Mouse (Mus musculus) retina, embryonic 14.5 days (tissue): ENCODE data around the gene Ahcyl1.
"Not testable (repeated sequence)": the region's sequence is repeated elsewhere in the genome, so short reads cannot be mapped to it uniquely, and the experiment has no call there.

Experiments used
- DNase-seq: peaks from one replicate; pipeline ENCODE4 v3.0.0-alpha.2; 2015; ENCODE audit warnings: low spot score

Ahcyl1 gene

GRCm38 (mm10) chr3:107695948-107696881, at the start of gene Ahcyl1:
TSS of gene Ahcyl1 (minus strand) at chr3:107696560.
- DNase-seq, result peak; percentile 99

GRCm38 (mm10) chr3:107746026-107746425, 49.7 kb upstream of the Ahcyl1 start:
- DNase-seq, result no peak

DNA sequence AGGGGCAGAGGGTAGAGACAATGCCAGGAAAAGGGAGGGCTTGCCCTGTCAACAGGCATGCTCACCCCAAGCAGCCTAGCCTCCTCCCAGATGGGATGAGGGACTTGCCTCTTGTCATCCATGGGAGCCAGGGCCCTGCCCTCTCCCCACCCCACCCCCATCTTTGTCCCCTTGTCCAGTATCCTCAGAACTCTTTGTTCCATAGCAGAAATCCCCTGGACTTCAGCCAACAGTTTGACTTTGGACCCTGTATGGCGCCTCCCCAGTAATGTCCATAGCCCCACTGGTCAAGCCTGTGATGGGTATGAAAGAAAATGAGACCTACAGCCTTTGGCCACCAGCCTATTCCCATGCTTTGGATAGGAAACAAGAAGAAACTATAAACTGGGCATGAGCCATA, 47.3 kb upstream of the Ahcyl1 start:
- DNase-seq, result no peak

DNA sequence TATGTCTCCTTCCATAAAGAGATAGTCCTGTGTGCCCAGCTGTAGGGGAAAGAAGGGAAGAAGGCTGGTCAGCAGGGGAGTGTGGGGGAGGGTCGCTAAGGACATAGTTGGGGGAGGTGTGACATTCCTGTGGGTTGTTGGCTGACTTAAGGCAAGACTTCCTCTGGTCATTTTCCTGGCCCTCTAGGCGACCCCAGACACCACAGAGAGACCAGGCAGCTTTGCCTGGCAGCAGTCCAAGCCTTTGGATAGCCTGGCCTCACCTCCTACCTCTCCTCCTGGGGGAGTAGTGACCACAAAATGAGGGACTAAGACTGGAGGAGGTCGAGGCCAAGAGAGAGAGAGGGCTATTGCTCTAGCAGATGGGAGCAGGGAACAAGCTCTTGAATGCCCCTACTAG, 46.7 kb upstream of the Ahcyl1 start:
- no peak for DNase-seq

GRCm38 (mm10) chr3:107742071-107742710, 45.8 kb upstream of the Ahcyl1 start:
- no peak for DNase-seq

- peak; percentile 3 for DNase-seq
Measured at GRCm38 (mm10) chr3:107741387-107741786, 45.0 kb upstream of the Ahcyl1 start.

DNA sequence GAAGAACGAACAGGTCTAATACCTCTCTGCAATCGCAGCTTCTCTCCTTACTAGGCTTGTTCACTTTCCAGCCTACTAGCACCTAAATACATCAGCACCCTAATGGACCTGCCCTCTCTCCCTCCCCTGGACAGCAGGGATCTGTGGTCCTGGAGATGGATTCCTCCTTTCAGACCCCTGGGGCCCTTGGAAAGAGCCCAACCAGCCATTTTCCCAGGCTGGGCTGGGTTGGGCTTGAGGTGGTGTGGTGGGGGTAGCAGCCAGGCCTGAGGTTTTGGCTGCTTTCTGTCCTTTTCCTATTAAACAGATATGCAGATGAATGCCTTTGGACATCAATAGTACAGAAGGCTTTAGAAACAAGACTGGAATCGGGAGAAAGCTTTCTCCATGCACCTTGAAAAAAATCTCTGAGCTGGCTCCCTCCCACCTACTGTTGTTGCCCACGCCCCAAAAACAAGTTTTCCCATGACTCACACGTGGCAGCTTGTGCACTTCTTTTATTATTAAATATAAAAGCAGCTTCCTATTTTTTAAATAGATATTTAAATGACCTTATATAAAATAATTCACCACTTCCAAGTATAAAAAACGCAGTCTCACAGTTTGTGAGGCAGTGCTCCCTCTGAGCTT, 44.3 kb upstream of the Ahcyl1 start:
- peak; percentile 89 for DNase-seq

DNA sequence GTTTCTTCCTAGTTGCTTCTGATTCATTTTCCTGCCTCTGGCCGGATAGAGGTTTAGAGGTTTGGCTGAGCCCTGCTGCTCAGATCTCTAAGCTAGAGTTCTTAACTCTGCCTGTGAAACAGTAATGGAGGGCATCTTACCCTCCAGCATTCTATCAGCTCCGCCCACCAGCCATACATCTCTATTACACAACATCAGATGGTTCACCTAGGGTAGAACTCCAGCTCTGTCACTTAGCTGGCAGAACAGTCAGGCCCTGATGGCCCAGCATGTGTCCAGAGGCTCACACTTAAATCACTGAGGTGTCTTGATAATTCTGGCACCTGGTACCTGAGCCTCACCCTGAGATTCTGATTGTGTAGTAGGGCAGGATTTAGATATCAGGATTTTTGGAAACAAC, 43.6 kb upstream of the Ahcyl1 start:
- DNase-seq, result peak; percentile 14

DNA sequence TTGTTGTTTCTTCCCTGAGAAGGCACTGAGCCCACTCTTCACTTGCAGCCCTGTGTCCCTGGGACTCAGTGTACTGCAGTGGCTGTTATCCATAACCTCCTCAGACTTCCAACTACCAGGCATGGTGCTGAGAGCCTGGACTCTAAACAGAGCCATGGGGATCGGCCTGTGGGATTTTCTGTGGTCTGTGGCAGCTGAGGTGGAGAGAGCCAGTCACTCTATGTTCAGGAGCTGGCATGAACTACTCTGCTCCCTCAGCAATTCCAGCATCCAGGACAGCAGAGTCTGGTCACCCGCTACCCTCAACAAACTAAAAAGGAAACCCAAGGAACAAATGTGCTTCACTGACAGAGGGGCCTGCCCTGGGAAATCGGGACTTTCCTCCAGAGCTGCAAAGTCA, 43.1 kb upstream of the Ahcyl1 start:
- DNase-seq, result no peak

GRCm38 (mm10) chr3:107738620-107739019, 42.3 kb upstream of the Ahcyl1 start:
- DNase-seq, result peak; percentile 8

DNA sequence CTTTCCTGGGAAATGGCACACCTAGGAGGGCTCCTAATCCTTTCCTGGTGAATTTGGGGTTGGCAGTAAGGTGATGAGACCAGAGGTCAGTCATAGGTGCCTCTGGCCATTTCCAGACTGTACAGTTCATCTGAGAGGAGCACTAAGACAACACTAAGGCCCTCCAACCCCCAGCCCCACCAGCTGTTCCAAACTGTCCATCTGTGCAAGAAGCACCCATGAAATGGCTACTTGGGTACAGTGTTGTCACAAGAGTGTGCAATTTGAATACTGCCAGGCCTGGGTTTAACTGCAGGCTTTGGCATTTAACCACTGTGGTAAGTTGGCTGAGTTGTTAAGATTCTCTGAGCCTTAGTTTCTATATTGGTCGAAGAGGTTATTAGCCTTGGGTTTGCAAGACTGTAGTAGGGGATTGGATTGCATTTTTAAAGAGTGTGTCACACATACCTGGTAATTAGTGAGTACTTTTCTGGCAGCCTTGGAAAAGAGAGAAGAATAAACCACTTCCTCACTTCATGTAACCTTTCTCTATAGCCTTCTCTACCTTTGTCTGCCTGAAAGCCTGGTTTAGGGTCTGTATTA, 41.3 kb upstream of the Ahcyl1 start:
- DNase-seq, result no peak

GRCm38 (mm10) chr3:107735620-107736019, 39.3 kb upstream of the Ahcyl1 start:
- DNase-seq, result not testable (repeated sequence)

DNA sequence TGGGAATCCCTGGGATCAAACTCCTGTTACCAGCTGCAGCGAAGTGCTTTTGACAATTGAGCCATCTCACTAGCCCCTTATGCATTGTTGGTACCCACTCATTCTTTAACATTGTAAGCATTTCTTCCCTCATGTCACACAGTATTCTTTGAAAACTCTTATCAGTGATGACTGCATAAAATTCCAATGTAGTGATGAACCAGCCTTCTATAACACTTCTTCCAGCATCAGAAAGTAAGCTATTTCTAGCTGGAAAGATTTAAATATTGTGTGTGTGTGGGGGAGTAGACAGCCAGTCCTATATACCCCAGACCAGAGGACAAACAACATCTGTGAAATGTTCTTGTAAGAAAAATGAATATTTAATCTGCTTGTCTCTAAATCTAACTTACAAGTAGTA, 37.0 kb upstream of the Ahcyl1 start:
- no peak for DNase-seq

GRCm38 (mm10) chr3:107730236-107730635, 33.9 kb upstream of the Ahcyl1 start:
- no peak for DNase-seq

- DNase-seq, result no peak
Measured at GRCm38 (mm10) chr3:107728509-107728908, 32.1 kb upstream of the Ahcyl1 start.

- no peak for DNase-seq
Measured at GRCm38 (mm10) chr3:107715971-107716370, 19.6 kb upstream of the Ahcyl1 start.

DNA sequence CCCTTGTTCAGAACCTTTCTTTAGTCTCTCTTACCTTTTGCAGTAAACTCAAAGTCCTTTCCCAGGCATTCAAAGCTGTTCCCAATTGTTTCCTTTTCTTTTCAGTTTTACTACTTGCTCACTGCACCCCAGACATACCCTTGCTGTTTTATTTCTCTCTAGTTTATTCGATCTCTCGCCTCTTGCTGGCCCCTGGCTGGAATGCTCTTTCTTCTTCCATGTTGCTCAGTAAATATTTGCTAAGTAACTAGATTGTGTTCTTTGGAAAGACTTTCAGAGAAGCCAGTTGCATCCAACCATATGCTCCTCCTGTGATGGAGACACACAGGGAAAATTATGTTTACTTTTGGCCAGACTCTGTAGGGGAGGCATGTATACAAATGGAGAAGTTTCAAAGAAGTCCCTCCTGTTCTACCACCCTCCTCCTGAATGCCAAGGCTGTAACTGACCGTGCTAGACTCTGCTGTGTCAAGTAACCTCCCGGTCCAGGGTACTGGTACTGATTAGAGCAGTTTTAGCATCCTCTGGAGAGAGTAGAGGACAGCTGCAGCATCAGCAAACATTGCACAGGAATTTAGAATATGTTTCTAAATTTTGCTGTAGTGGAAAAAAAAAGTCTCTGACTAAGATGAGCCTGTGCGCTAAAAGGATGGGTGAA, 18.0 kb upstream of the Ahcyl1 start:
- no peak for DNase-seq

DNA sequence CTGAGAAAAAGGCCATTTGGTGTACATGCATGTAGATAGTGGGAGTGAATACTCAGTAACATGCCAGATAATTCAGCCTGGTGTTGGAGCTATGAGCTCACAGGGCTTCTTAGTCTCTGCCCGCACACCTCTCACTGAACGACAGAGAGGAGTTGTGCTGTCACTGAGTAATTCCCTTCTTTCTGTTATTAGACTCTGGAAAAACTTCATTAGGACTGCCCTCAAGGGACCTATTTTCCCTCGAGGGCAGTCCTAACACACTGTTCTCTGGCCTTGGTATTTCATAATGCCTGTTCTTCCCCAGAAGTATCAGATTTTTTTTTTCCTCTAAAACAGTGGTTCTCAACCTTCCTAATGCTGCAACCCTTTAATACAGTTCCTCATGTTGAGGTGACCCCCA, 15.7 kb upstream of the Ahcyl1 start:
- DNase-seq, result no peak

DNA sequence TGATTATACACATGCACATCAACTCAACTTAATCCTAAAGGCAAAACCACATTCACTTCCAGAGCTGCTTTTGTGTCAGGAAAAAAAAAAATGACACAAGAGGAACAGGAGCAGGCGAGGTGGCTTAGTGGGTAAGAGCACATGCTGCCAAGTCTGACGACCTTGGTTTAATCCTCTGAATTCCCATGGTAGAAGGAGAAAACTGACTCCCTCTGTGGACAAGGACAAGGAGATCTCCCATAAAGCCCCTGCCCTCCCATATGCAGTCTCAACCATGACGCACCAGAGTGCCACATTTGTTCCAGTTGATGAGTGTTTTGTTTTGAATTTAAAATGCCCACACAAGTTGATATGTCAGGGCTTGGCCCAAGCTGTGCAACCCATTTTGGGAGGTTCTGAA, 12.8 kb upstream of the Ahcyl1 start:
- DNase-seq, result no peak

- DNase-seq, result no peak
Measured at GRCm38 (mm10) chr3:107707239-107707638, 10.9 kb upstream of the Ahcyl1 start.

- no peak for DNase-seq
Measured at GRCm38 (mm10) chr3:107706164-107706563, 9.8 kb upstream of the Ahcyl1 start.

GRCm38 (mm10) chr3:107704371-107704705, 8.0 kb upstream of the Ahcyl1 start:
- DNase-seq, result no peak
